ENCODE assay signal across 14 mouse cellular contexts in genomic region chr8:110424146-110424545, GRCm38 (mm10).
"Had no signal": no experiment of that assay in that cellular context is flagged by ENCODE, and none has a peak within 500 bp of the region (broad histone marks: within the 10 kb centered on the region; RNA-seq: fewer than 3 reads in every experiment).

No protein-coding gene starts in this region.

- DNase-seq: kidney, adult 11 months; kidney, adult 9 months; kidney, postnatal 4 days; right cerebral cortex, adult 18-20 months; right cerebral cortex, postnatal 25 days; thymus, postnatal 36 days had no signal

- H3K4me3 ChIP-seq: limb, embryonic 10.5 days; liver, embryonic 15.5 days; lung, embryonic 15.5 days; midbrain, embryonic 12.5 days; neural tube, embryonic 13.5 days had no signal

- H3K9me3 ChIP-seq: limb, embryonic 10.5 days; liver, embryonic 15.5 days; lung, embryonic 15.5 days; midbrain, embryonic 12.5 days; neural tube, embryonic 13.5 days had no signal

- H3K27me3 ChIP-seq: liver, embryonic 15.5 days; lung, embryonic 15.5 days; midbrain, embryonic 12.5 days; neural tube, embryonic 13.5 days had no signal

- H3K4me1 ChIP-seq: limb, embryonic 10.5 days; liver, embryonic 15.5 days; midbrain, embryonic 12.5 days; neural tube, embryonic 13.5 days had no signal

- H3K27ac ChIP-seq: kidney, postnatal 0 days; limb, embryonic 10.5 days; liver, embryonic 15.5 days; lung, embryonic 15.5 days; midbrain, embryonic 12.5 days; neural tube, embryonic 13.5 days had no signal

- H3K36me3 ChIP-seq: limb, embryonic 10.5 days; liver, embryonic 15.5 days; lung, embryonic 15.5 days; midbrain, embryonic 12.5 days; neural tube, embryonic 13.5 days had no signal

- H3K4me2 ChIP-seq: liver, embryonic 11.5 days; liver, embryonic 15.5 days; lung, embryonic 15.5 days; midbrain, embryonic 12.5 days; neural tube, embryonic 13.5 days had no signal

- ATAC-seq: midbrain, embryonic 16.5 days had no signal

- H3K9ac ChIP-seq: liver, embryonic 15.5 days; lung, embryonic 15.5 days; midbrain, embryonic 12.5 days; neural tube, embryonic 13.5 days had no signal
